Mouse (Mus musculus): ENCODE results near the gene Nipsnap3a.

Gene Nipsnap3a

DNA sequence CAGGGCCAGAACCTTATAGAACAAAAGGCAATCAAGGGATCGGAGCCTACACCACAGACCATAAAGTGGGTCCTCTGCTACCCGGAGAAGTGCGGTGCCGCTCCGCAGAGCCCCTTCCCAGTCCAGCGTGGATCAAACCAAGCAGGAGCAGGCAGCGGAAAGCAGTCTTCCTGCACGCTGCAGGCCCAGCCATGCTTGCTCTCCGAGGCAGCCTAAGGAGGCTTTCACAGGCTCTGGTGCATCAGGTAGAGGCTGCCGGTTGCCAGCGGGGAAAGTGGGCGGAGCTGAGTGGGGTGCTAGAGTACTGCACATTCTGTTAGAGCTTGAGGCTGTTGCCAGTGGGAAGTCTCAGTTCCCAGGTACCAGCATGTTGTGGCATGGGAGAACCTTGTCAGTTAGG lies at the start of gene Nipsnap3a:
Gene Nipsnap3a, plus strand, starts transcription at position 25 of the 400 bp plus-strand sequence.
- in situ Hi-C loops (cut with MboI, MseI): no loop called here

DNA sequence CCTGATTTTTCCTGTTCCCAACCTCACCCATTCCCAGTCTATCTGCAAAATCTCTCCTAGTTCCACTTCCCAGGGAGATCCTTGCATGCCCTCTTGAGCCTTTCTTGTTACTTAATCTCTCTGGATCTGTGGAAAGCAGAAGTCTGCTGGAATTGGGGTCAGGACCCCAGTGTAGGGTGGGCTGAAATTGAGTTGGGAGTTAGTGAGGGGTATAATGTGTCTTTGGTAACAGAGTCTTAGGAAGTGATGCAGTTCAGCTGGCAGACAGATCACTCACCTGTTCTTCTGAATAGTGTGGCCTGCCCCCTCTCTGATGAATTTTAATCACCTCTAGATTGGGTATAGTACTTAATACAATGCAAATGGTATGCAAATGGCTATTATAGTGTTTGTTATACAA lies 42.4 kb upstream of the Nipsnap3a start:
- in situ Hi-C loops (cut with MboI, MseI): no loop called here

DNA sequence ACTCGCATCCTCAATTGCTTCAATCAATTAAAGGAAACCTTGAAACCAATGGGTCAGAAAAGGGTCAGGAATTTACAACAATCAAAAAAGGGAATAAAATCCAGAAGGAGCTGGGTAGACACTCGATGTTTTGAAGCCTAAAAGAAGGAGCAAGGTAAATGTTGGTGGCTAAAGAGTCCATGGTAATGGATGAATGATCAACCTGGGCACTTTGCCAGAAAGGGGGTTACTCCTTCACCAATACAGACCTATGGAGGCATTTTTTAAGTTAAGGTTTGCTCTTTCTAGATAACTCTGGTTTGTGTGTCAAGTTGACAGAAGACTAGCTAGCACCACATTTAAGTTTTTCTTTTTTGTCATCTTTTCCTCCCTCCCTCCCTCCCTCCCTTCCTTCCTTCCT lies 40.1 kb upstream of the Nipsnap3a start:
- in situ Hi-C loops (cut with MboI, MseI): no loop called here

DNA sequence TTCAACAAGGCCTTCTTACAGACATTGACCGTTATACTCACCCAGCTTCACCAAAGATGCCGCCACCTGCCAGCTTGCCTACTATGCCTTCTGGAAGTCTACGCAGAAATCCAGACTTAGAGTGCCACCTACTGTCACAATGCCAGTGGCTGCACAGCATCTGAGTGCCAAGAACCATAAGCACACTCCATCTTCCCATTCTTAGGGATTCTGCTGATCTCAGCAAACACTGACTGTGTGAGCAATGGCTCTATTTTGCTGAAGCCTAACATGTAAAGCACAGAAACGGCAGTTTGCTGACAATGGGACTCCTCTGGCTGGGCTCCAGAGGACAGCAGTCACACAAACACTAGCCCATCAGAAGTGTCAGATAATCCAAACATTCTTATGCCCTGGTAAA lies 30.4 kb upstream of the Nipsnap3a start:
- in situ Hi-C loops (cut with MboI, MseI): no loop called here

DNA sequence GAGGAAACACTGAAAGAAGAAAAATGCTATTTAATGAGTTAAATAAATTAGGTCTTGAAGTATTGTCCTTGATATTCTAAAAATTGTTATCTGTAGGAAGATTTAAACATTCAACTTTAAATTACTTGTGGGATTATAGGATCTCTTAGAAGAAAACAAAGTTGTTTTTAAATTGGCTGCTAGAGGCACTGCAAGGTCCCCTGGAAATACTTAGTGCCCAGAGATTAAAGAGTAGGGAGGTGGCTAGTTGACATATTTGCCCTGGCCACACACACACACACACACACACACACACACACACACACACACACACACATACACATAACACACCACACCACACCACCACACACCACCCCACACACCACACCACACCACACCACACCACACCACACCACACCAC lies 24.8 kb upstream of the Nipsnap3a start, which contains the start of gene Olfr270:
Gene Olfr270, plus strand, starts transcription at position 301 of the 400 bp plus-strand sequence.
- in situ Hi-C loops (cut with MboI, MseI): no loop called here

DNA sequence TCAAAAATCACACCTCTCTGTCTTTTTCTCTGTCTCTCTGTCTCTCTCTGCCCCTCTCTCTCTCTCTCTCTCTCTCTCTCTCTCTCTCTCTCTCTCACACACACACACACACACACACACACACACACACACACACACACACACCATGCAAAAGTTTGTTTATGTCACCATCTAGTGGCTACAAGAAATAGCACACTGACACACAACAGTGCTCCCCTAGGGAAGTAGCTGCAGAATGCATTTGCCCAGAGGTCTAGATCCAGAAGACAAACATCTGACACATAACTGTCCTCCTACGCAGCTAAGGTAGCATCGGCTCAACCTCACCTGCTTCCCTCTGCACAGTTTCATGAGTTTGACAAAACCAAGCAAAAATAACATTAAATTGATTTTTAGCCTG lies 3.9 kb upstream of the Nipsnap3a start:
- in situ Hi-C loops (cut with MboI, MseI): no loop called here

DNA sequence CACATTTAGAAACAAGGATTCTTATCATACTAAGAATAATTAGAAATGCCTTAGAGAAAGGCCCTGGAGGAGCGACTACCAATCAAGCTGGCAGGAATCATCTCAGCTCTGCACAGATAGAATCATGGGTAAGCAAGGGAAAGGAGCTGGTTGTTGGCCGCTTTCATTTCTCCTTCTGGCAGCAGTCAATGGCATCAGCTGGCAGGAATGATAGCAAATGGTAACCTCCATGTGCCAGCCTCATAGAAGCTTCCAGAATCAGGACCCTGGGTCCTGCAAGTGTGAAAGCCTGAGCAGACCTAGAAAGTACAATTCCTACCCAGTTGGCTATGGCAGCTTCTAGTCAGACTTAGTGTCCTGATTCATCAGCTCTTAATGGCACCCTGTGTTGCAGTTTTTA lies 2.8 kb upstream of the Nipsnap3a start:
- in situ Hi-C loops (cut with MboI, MseI): no loop called here

DNA sequence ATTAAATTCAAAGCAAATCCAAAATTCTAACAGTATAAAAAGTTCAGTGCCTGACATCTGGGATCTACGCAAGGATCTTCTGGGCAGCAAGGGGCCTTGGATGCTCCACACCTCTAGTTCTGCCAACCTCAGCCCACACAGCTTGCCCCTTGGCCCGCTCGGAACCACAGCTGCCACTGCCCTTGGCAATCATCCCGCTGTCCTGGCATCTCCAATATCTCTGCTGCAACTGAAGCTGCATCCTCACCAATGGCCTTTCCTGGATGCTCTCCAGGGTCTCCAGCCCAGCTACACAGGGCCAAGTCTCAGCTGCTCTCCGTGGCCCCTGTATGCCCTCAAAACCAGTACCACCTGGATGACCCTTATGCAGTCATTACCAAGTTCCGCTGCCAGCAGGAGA lies 10.4 kb downstream of the Nipsnap3a start:
- in situ Hi-C loops (cut with MboI, MseI): no loop called here

DNA sequence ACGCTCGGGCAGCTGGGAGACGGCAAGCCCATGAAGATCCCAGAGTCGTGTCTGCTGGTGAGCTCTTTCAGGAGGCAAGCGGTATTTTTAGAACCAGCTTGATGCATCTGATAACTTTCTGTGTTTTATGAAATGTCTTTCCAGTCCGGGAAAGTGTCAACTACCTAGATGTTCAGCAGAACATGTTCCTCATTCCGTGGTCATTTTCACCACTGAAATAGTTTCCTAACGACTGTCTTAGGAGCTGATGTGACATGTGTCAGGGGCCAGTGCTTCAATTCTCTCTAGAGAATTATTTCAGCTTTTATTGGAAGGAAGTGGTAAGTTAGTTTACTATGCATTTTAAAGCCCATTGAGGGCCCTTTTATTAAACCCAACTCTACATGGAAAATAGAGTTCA lies 11.1 kb downstream of the Nipsnap3a start:
- in situ Hi-C loops (cut with MboI, MseI): loop anchor here (25.0 kb wide), 1 partner anchor 563 kb away; the partner anchor contains the start of gene Smc2

DNA sequence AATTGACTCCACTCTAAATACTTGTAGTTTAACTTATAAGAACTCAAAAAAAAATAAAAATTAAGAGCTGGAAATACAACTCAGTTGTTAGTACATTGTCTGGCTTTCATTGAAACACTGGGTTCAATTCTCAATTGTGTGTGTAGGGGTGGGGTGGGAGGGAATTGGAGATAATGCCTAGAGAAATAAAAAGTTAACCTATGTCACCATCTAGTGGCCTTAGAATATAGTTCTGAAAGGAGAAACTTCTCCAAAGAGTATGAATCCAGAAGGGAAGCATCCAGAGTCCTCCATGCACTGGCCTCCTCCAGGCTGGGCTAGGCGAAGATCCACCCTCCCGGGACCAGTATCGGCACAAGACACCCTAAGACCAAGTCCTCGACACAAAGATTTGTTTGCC lies 20.1 kb downstream of the Nipsnap3a start:
- in situ Hi-C loops (cut with MboI, MseI): loop anchor here (25.0 kb wide), 1 partner anchor 572 kb away; the partner anchor contains the start of gene Smc2

DNA sequence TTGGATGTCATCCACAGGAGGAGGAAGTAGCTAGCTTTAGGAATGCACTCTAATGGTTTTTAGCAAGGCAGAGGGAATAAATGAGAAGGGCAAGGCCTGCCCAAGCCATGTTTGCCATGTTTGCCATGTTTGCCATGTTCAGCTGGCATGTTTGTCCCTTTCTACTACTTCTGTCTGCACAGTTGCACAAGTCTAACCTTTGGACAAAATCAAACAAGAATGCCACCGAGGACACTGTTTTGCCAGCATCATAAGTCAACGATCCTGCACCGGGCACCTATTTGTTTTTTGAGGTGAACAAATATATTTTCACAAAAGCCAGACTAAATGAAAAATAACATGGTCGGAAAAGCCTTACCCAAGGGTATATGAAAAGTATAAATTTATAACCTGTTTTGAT lies 20.8 kb downstream of the Nipsnap3a start:
- in situ Hi-C loops (cut with MboI, MseI): loop anchor here (10.0 to 25.0 kb wide), 2 partner anchors 425 to 573 kb away; partner anchors contain the start of gene Smc2

DNA sequence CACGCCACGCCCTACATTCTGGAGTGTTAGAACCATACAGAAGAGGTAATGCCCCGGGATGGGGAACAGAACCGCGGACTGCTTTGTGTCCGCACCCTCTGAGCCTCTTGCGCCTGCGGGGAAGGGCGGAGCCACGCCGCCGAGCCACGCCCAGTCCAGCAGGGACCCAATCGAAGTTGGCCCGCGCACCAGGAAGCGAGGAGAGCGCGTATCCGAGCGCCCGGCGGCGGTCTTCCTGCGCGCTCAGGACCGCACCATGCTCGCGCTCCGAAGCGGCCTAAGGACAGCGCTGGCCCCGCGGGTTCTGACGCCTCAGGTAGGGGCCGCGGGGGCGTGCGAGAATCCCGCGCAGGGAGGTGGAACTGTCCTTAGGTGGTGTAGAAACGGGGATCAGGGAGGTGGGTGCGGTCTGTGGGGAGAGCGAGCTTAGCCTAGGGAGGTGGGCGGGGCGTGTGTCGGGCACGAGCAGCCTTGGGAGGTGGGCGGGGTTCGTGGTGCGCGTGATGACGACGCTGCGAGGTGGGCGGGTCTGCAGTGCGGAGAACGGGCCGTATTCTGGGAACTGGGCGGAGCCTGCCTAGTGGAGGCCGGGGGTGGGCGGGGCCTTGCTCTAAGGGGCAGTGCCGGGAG lies 22.8 kb downstream of the Nipsnap3a start, which contains the start of gene Nipsnap3b:
Gene Nipsnap3b, plus strand, starts transcription at position 149 of the 630 bp plus-strand sequence.
- in situ Hi-C loops (cut with MboI, MseI): loop anchor here (10.0 to 25.0 kb wide), 2 partner anchors 423 to 575 kb away; partner anchors contain the start of gene Smc2

DNA sequence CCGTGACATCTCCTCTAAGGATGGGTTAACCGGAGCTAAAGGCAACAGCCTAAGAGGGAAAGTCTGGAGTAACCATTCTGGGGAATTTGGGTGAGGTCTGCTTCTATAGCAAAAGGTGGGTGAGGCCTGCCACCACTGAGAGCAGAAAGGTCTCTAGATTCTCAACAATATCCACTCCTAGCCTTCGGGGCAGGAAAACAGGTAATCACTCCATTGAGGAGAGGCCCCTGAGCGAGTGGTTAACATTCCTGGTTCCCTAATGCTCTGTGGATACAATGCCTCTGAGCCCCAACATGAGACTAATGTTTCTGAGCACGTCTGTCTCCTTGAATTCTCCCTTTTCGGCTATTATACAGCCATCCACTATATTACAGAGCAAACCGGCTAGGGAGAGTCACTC lies 25.3 kb downstream of the Nipsnap3a start:
- in situ Hi-C loops (cut with MboI, MseI): loop anchor here (10.0 to 25.0 kb wide), 2 partner anchors 420 to 577 kb away; partner anchors contain the start of gene Smc2

DNA sequence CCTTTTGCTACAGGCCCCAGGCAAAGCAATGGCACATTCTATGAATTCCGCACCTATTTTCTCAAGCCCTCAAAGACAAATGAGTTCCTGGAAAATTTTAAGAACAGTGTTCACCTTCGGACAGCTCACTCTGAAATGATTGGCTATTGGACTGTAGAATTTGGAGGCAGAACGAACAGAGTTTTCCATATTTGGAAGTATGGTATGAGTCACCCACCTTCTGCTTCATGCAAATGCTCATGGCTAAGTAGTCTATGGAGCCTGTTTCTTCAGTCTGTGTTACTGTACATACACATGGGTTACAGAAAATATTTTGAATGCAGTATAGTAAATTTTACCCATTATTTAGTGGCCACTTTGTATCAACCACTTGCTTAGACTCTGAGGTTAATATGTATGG lies 26.0 kb downstream of the Nipsnap3a start:
- in situ Hi-C loops (cut with MboI, MseI): loop anchor here (10.0 to 25.0 kb wide), 2 partner anchors 420 to 578 kb away; partner anchors contain the start of gene Smc2

DNA sequence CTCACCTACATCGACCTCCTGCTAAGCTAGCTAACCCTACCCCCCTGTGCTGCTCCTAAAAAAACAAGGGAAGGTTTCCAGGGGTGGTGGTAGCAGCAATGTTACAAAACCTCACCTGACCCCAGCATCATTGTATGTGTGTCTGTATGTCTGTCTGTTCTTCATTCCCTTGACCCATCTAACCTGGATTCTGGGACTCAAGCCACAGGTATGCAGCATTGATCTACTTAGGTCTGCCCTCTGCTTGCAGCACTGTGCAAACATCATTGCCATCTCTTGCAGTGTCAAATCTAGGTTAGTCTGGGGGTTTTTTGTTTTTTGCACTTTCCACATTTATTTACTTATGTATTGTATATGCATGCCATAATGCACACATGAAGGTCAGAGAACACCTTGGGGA lies 29.3 kb downstream of the Nipsnap3a start:
- in situ Hi-C loops (cut with MboI, MseI): loop anchor here (10.0 to 25.0 kb wide), 2 partner anchors 416 to 581 kb away; partner anchors contain the start of gene Smc2

DNA sequence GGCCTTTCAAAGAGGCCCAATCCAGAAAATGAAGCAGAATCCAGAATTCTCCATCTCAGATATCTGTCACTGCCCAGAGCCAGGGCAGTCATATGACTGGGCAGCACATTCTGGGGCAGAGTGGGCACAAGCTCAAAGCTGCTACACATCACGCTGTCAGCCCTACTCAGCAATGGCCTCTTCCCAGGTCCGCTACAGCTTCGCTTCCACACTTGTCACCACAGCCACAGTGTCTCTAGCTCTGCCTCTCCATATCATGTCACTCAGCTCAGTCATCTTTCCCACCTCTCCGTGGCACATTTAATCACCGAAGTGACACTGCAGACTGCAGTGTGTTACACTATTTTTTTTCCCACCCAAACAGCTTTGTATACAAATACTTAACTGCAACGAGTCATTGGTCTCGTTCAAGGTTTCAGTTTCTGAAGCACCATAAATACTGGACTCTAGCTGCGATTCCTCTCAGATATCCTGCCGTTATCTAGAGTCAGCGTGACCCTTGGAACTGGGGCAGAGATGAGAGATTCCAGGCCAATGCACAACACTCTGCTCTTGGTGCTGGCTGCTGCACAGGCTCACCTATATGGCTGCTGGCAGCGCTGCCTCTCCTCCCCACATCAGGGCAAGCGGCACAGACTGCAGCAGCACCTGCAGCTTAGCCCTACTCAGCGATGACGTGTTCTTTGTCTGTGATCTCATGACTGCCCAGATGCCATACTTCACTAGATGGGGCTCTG lies 34.3 kb downstream of the Nipsnap3a start:
- in situ Hi-C loops (cut with MboI, MseI): loop anchor here (25.0 kb wide), 1 partner anchor 586 kb away; the partner anchor contains the start of gene Smc2

DNA sequence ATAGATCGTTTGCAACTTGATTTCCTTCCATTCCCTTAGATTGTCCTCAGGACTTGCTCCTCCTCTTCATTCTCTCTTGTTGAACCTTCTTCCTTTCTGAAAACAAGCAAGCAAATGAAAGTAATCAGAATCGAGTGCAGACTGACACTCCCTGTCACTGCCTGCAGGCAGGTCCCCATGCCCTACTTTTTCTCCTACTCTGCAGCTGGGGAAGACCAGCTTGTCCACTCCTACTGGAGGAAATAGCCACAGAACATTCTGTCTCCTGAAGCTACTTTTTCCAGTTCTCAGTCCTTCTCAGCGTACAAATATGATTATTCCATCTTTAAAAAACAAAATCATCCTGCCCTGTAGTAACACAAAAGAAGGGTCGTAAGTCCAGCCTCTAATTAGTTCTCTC lies 35.3 kb downstream of the Nipsnap3a start:
- in situ Hi-C loops (cut with MboI, MseI): loop anchor here (25.0 kb wide), 1 partner anchor 587 kb away; the partner anchor contains the start of gene Smc2

DNA sequence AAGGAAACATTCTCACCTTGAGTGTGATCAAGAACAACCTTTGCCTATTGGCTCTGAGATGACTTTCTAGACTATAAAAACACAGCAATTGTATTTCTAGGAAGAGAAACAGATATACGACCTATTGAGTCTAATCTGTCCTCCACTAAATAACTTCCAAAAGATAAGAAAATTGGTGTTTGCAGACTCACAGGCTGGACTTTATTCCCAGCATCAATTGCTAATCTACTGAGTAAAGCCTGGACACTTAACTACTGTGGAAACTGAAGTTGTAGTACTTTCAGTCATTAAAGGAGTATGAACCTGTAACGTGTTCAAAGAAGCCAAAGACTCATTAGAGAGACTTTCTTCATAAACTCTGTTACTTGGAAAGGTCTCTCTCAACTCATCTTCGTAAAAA lies 38.7 kb downstream of the Nipsnap3a start:
- in situ Hi-C loops (cut with MboI, MseI): no loop called here

DNA sequence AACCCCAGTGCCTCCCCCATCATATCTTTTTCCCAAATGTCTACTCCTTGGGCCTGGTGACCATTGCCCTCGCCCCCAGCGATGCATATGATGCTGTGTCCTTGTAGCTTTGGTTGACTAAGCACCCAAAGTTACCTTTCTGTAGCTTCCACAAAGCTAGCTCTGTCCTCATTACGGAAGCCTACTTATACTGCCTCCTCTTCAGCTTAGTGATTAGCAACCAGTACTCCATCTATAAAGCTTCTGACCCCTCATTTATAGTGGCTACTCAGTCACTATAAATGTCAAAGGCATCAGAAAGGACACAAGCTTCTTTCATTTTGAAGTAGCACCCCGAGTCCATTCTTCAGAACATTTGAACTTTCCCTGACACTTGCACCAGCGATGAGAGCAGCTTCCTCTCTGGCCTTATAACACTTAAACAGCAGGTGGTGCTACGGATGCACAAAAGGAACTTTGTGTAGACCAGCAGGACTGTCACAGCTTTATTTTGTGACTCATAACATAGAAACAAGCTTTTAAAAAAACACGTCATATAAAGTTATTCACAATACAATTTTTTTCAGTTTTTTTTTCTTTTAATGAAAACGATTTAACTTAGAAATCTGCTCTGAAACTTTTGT lies 41.4 kb downstream of the Nipsnap3a start:
- in situ Hi-C loops (cut with MboI, MseI): no loop called here

DNA sequence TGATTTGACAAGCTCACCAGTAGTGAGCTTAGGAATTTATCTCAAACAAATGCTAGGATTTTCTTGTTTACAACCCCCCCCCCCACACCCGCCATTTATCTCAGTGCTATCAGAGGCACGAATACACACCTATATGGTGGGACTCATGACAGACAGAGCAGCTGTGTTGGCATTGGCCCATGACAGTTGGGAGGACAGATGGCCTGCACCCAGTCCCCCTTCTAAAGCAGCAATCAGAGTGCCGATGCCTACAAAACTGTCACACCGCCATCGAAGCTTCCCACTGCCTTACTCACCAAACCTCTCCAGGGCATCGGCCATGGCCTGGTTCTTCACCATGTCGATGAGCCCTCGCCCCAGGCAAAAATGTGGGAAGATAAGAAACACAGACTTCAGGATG lies 54.7 kb downstream of the Nipsnap3a start:
- in situ Hi-C loops (cut with MboI, MseI): no loop called here

DNA sequence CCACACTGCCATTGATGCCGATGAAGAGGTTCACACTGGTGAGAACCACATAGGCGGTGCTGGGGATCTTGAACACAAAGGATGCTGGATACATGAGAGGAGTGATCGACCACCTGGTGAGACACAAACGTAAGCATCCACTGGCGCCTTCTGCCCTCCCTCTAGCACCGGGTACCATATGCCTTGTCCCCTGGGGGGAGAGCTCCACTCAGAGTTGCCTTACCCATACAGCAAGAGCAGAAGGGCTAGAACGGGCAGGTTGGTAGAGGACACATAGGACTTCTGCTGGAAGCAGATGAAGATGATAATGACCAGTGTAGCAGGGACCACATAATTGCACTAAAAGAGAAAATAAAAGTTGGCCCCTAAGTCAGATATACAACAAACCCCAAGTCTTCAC lies 56.7 kb downstream of the Nipsnap3a start:
- in situ Hi-C loops (cut with MboI, MseI): no loop called here

All from regulatory T cell (primary cell).